Mouse (Mus musculus): ENCODE measurements at regions not wholly inside any gene's neighbourhood (a gene's known extent, or its start where the extent isn't known, plus 50 kb on each side); places are given as distances from the start of the nearest gene placed in this dataset.
A peak's percentile ranks its signal among the peaks of the same experiment; 100 is the strongest.

- no peak overlapping the region for H3K4me3 ChIP-seq (ENCODE audit: insufficient read depth, low read depth, low read length)
- no peak for TF ChIP-seq POLR2A (IDR thresholded peaks at IDR 0.05; ENCODE audit: insufficient read depth, low read depth, low read length)
- TF ChIP-seq CTCF (IDR thresholded peaks at IDR 0.05; ENCODE audit: insufficient read depth, low read depth, low read length), result no peak
- no peak overlapping the region for H3K27ac ChIP-seq (ENCODE audit: insufficient read depth, low read depth, low read length)
- H3K4me1 ChIP-seq (ENCODE audit: control insufficient read depth, insufficient read depth, low read length), result peaks cover 3% of the 10 kb centered on the region; the same call in 1 of the 2 replicates
- WGBS, result 73% methylated on average over 2 of the region's 2 CpGs
Measured at GRCm38 (mm10) chr3:21484052-21484451, 592.4 kb upstream of the Tbl1xr1 start.

- Histone ChIP-seq H3K27ac (ENCODE audit: insufficient read depth, low read depth, low read length) (no peak overlapping the region), H3K4me1 (ENCODE audit: control insufficient read depth, insufficient read depth, low read length) (no peaks in the 10 kb centered on the region), H3K4me3 (ENCODE audit: insufficient read depth, low read depth, low read length) (no peak overlapping the region)
- no peak for TF ChIP-seq CTCF (IDR thresholded peaks at IDR 0.05; ENCODE audit: insufficient read depth, low read depth, low read length)
- TF ChIP-seq POLR2A (IDR thresholded peaks at IDR 0.05; ENCODE audit: insufficient read depth, low read depth, low read length), result no peak
Measured at GRCm38 (mm10) chr3:21485454-21485853, 591.0 kb upstream of the Tbl1xr1 start.

GRCm38 (mm10) chr3:21489547-21489946 lies 586.9 kb upstream of the Tbl1xr1 start:
- Histone ChIP-seq H3K4me1 (ENCODE audit: control insufficient read depth, insufficient read depth, low read length) (no peaks in the 10 kb centered on the region), H3K4me3 (ENCODE audit: insufficient read depth, low read depth, low read length) (no peak overlapping the region), H3K27ac (ENCODE audit: insufficient read depth, low read depth, low read length) (no peak overlapping the region)
- TF ChIP-seq POLR2A (IDR thresholded peaks at IDR 0.05; ENCODE audit: insufficient read depth, low read depth, low read length) (no peak), CTCF (IDR thresholded peaks at IDR 0.05; ENCODE audit: insufficient read depth, low read depth, low read length) (no peak)
- 79% methylated on average over 1 of the region's 1 CpGs for WGBS

GRCm38 (mm10) chr3:21492413-21492812 lies 584.0 kb upstream of the Tbl1xr1 start:
- Histone ChIP-seq H3K4me1 (ENCODE audit: control insufficient read depth, insufficient read depth, low read length) (peaks cover 2% of the 10 kb centered on the region; the same call in 1 of the 2 replicates), H3K27ac (ENCODE audit: insufficient read depth, low read depth, low read length) (no peak overlapping the region), H3K4me3 (ENCODE audit: insufficient read depth, low read depth, low read length) (no peak overlapping the region)
- 72% methylated on average over 3 of the region's 3 CpGs for WGBS
- TF ChIP-seq POLR2A (IDR thresholded peaks at IDR 0.05; ENCODE audit: insufficient read depth, low read depth, low read length) (no peak), CTCF (IDR thresholded peaks at IDR 0.05; ENCODE audit: insufficient read depth, low read depth, low read length) (no peak)

- whole genome bisulfite sequencing, result 94% methylated on average over 6 of the region's 6 CpGs
- no peak overlapping the region for H3K4me3 ChIP-seq (ENCODE audit: insufficient read depth, low read depth, low read length)
- H3K27ac ChIP-seq (ENCODE audit: insufficient read depth, low read depth, low read length), result no peak overlapping the region
- TF ChIP-seq POLR2A (IDR thresholded peaks at IDR 0.05; ENCODE audit: insufficient read depth, low read depth, low read length), result no peak
- TF ChIP-seq CTCF (IDR thresholded peaks at IDR 0.05; ENCODE audit: insufficient read depth, low read depth, low read length), result no peak
- peaks cover 2% of the 10 kb centered on the region; the same call in 1 of the 2 replicates for H3K4me1 ChIP-seq (ENCODE audit: control insufficient read depth, insufficient read depth, low read length)
Measured at GRCm38 (mm10) chr3:21493384-21493783, 583.1 kb upstream of the Tbl1xr1 start.

- no peak overlapping the region for H3K4me3 ChIP-seq (ENCODE audit: insufficient read depth, low read depth, low read length)
- 58% methylated on average over 3 of the region's 3 CpGs for WGBS
- TF ChIP-seq CTCF (IDR thresholded peaks at IDR 0.05; ENCODE audit: insufficient read depth, low read depth, low read length) (no peak), POLR2A (IDR thresholded peaks at IDR 0.05; ENCODE audit: insufficient read depth, low read depth, low read length) (no peak)
- H3K4me1 ChIP-seq (ENCODE audit: control insufficient read depth, insufficient read depth, low read length), result peaks cover 2% of the 10 kb centered on the region; the same call in 1 of the 2 replicates
- no peak overlapping the region for H3K27ac ChIP-seq (ENCODE audit: insufficient read depth, low read depth, low read length)
Measured at GRCm38 (mm10) chr3:21494904-21495303, 581.5 kb upstream of the Tbl1xr1 start.

GRCm38 (mm10) chr3:21495651-21496050 lies 580.8 kb upstream of the Tbl1xr1 start:
- no peak overlapping the region for H3K27ac ChIP-seq (ENCODE audit: insufficient read depth, low read depth, low read length)
- WGBS, result 45% methylated on average over 5 of the region's 5 CpGs

GRCm38 (mm10) chr3:21496166-21496565 lies 580.3 kb upstream of the Tbl1xr1 start:
- 0 out of 2 replicates have a peak overlapping the region, but pooled peaks have one; percentile 9 for H3K27ac ChIP-seq (ENCODE audit: insufficient read depth, low read depth, low read length)
- H3K4me1 ChIP-seq (ENCODE audit: control insufficient read depth, insufficient read depth, low read length), result peaks cover 2% of the 10 kb centered on the region; the same call in 1 of the 2 replicates
- 75% methylated on average over 2 of the region's 2 CpGs for WGBS
- H3K4me3 ChIP-seq (ENCODE audit: insufficient read depth, low read depth, low read length), result no peak overlapping the region
- TF ChIP-seq POLR2A (IDR thresholded peaks at IDR 0.05; ENCODE audit: insufficient read depth, low read depth, low read length) (no peak), CTCF (IDR thresholded peaks at IDR 0.05; ENCODE audit: insufficient read depth, low read depth, low read length) (no peak)

More at GRCm38 (mm10) chr3:21495651-21496050, 580.8 kb upstream of the Tbl1xr1 start:
- TF ChIP-seq CTCF (IDR thresholded peaks at IDR 0.05; ENCODE audit: insufficient read depth, low read depth, low read length), result no peak
- no peak for TF ChIP-seq POLR2A (IDR thresholded peaks at IDR 0.05; ENCODE audit: insufficient read depth, low read depth, low read length)
- H3K4me1 ChIP-seq (ENCODE audit: control insufficient read depth, insufficient read depth, low read length), result peaks cover 2% of the 10 kb centered on the region; the same call in 1 of the 2 replicates
- no peak overlapping the region for H3K4me3 ChIP-seq (ENCODE audit: insufficient read depth, low read depth, low read length)

GRCm38 (mm10) chr3:21497011-21497410 lies 579.4 kb upstream of the Tbl1xr1 start:
- H3K4me3 ChIP-seq (ENCODE audit: insufficient read depth, low read depth, low read length), result no peak overlapping the region
- TF ChIP-seq POLR2A (IDR thresholded peaks at IDR 0.05; ENCODE audit: insufficient read depth, low read depth, low read length) (no peak), CTCF (IDR thresholded peaks at IDR 0.05; ENCODE audit: insufficient read depth, low read depth, low read length) (no peak)
- 52% methylated on average over 1 of the region's 1 CpGs for WGBS
- H3K4me1 ChIP-seq (ENCODE audit: control insufficient read depth, insufficient read depth, low read length), result peaks cover 2% of the 10 kb centered on the region; the same call in 1 of the 2 replicates
- no peak overlapping the region for H3K27ac ChIP-seq (ENCODE audit: insufficient read depth, low read depth, low read length)

- no peak overlapping the region for H3K27ac ChIP-seq (ENCODE audit: insufficient read depth, low read depth, low read length)
- no peak overlapping the region for H3K4me3 ChIP-seq (ENCODE audit: insufficient read depth, low read depth, low read length)
- TF ChIP-seq POLR2A (IDR thresholded peaks at IDR 0.05; ENCODE audit: insufficient read depth, low read depth, low read length) (no peak), CTCF (IDR thresholded peaks at IDR 0.05; ENCODE audit: insufficient read depth, low read depth, low read length) (no peak)
- WGBS, result 100% methylated on average over 2 of the region's 2 CpGs
- H3K4me1 ChIP-seq (ENCODE audit: control insufficient read depth, insufficient read depth, low read length), result no peaks in the 10 kb centered on the region
Measured at GRCm38 (mm10) chr3:21507655-21508054, 568.8 kb upstream of the Tbl1xr1 start.
